Mouse (Mus musculus): ENCODE results near the gene Flvcr1.

- TF ChIP-seq CTCF (IDR thresholded peaks at IDR 0.05; ENCODE audit: low read depth) (no peak), EP300 (optimal IDR thresholded peaks at IDR 0.05) (no peak)
Measured at GRCm38 (mm10) chr1:191021016-191021415, 4.9 kb downstream of the Flvcr1 start.

Measured in stomach, postnatal 0 days (tissue).